Mouse (Mus musculus) cerebellum, adult 2 months (tissue): Measurements from ENCODE around the gene Fyn.

Experiments
- CTCF ChIP-seq: fragments of 200-500 bp; IDR thresholded peaks from 2 replicates; pipeline ENCODE4 v1.5.1; 2011; ENCODE audit warnings: low read depth, mild to moderate bottlenecking, control low read depth, low read length, moderate library complexity, borderline replicate concordance; ENCODE audit not compliant: insufficient read depth
- POLR2A ChIP-seq: fragments of 200-500 bp; IDR thresholded peaks from 2 replicates; pipeline ENCODE4 v1.6.1; 2011; ENCODE audit warnings: low read length, control low read depth, borderline replicate concordance; ENCODE audit not compliant: insufficient read depth

DNA sequence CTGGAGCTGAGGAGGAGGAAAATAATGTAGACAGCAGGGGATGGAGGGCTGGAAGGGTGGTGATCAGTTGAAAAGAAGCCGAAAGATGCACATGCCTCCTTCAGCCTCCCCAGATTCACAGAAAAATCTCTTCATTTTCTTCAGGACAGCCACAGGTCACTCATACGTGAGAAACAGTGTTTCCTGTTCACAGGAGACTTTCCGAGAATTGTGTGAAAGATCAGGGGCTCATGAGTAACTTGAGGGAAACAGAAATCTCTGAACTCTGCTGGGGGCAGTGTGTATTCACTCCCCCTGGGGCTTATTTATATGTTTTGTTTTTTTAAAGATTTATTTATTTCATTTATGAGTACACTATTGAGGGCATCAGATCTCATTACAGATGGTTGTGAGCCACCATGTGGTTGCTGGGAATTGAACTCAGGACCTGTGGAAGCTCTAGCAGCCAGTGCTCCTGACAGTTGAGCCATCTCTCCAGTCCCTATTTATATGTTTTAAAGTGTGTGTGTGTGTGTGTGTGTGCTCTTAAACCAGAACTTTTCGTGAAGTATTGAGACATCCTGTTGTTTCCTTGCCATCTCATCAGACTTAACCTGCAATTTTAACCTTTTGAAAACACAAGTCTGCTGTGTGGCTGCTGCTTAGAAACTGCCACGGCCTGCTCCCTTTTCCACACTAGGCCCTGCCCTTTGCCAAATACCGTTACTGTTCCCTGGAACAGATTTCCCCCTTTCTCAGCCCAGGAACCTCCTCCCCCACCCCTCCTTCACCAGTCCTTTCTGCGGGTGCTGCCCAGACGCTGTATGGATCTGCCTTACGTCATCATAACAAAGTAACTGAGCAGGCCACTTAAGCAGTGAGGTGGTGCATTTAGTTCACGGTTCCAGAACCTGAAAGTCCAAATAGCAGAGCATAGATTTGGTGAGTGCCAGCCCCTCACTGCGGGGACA is 118.1 kb downstream of the Fyn start:
- TF ChIP-seq CTCF (no peak), POLR2A (no peak)
